ENCODE assay signal across 8 mouse cellular contexts in the genomic region with DNA sequence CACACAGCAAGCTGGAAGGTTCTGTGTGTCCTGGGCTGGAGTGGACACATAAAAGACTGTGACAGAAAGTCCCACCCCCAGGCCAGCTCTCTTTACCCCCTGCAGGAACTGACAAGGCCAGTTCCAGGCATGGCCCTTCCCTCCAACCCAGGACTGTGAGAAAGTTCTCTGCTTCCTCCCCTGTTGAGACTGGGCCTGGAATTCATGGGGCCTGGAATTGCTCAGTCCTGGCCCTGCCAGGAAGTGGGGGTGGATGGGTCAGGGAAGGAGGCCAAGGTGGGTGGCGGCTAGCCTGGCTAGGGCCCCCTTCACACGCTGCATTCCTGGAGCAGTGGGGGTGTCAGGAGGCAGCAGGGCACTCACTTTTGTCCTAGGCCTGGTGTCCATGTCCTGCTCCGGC. TPM values are rescaled to one million over a fixed set of nuclear protein-coding genes. Genes with fewer than 3 reads are reported as not detected.
A peak's percentile ranks its signal among the peaks of the same experiment; 100 is the strongest.
DNase-seq lines count a peak whose midpoint lies in the region; ATAC-seq and TF ChIP-seq lines count a peak whose summit lies in the region.

No protein-coding gene starts in this region.

- no peaks in the 10 kb centered on the region for H3K9me3 ChIP-seq in heart, embryonic 10.5 days
- H3K9me3 ChIP-seq in lung, embryonic 14.5 days (ENCODE audit: low read depth, low read length) = no peaks in the 10 kb centered on the region
- no peaks in the 10 kb centered on the region for H3K9me3 ChIP-seq in stomach, embryonic 16.5 days (replicated peaks; ENCODE audit: control insufficient read depth, low read length)

- TF ChIP-seq CTCF in lung, embryonic 14.5 days (IDR thresholded peaks at IDR 0.05; ENCODE audit: low read depth) = no peak

- no peaks in the 10 kb centered on the region for H3K27me3 ChIP-seq in heart, embryonic 10.5 days (ENCODE audit: insufficient read depth, poor library complexity, severe bottlenecking)
- H3K27me3 ChIP-seq in lung, embryonic 14.5 days (ENCODE audit: insufficient read depth, low read length) = no peaks in the 10 kb centered on the region
- no peaks in the 10 kb centered on the region for H3K27me3 ChIP-seq in stomach, embryonic 16.5 days (ENCODE audit: control insufficient read depth, insufficient read depth, low read length)

- peaks cover 63% of the 10 kb centered on the region for H3K36me3 ChIP-seq in heart, embryonic 10.5 days
- H3K36me3 ChIP-seq in lung, embryonic 14.5 days (ENCODE audit: insufficient read depth) = peaks cover 84% of the 10 kb centered on the region
- H3K36me3 ChIP-seq in stomach, embryonic 16.5 days (ENCODE audit: control insufficient read depth, insufficient read depth, low read length) = peaks cover 26% of the 10 kb centered on the region

- H3K4me3 ChIP-seq in heart, embryonic 10.5 days = peak overlapping the region; percentile 19; the same call in 1 of the 2 replicates
- H3K4me3 ChIP-seq in lung, embryonic 14.5 days (ENCODE audit: low read depth, low read length) = no peak overlapping the region
- H3K4me3 ChIP-seq in stomach, embryonic 16.5 days (replicated peaks; ENCODE audit: low read length) = no peak overlapping the region

- peak; percentile 77 for ATAC-seq in lung, embryonic 14.5 days (ENCODE audit: insufficient read depth)
- ATAC-seq in stomach, embryonic 16.5 days (ENCODE audit: insufficient read depth, low FRiP score) = peak; percentile 70

- peak; percentile 90 for DNase-seq in adipocyte (ENCODE audit: low spot score)
- DNase-seq in embryo, embryonic 11 days = peak; percentile 49
- peak; percentile 92 for DNase-seq in heart, embryonic 10.5 days (ENCODE audit: low spot score)
- peak; percentile 49 to 59 for DNase-seq in kidney, adult 8-10 months
- peak; percentile 75 for DNase-seq in lung, embryonic 14.5 days
- no peak for DNase-seq in left cerebral cortex, adult 18-20 months (ENCODE audit: low spot score in 2 of 2)
- DNase-seq in left cerebral cortex, postnatal 14 days (ENCODE audit: low spot score in 2 of 2) = no peak

- H3K4me2 ChIP-seq in lung, embryonic 14.5 days = 0 out of 2 replicates have a peak overlapping the region, but pooled peaks have one; percentile 8
- H3K4me2 ChIP-seq in stomach, embryonic 16.5 days (ENCODE audit: low read depth, low read length) = no peak overlapping the region

- 24% methylated on average over 3 of the region's 3 CpGs for WGBS in heart, embryonic 10.5 days
- 48% methylated on average over 3 of the region's 3 CpGs for WGBS in lung, embryonic 14.5 days
- WGBS in stomach, embryonic 16.5 days = 43% methylated on average over 3 of the region's 3 CpGs

- intact Hi-C loops in left cerebral cortex, postnatal 14 days (cut with DNase I) = loop anchor here (5.0 kb wide), 1 partner anchor 38 kb away; a partner anchor contains a TSS

- peak overlapping the region; percentile 43 for H3K9ac ChIP-seq in lung, embryonic 14.5 days
- H3K9ac ChIP-seq in stomach, embryonic 16.5 days (ENCODE audit: low read length) = peak overlapping the region; percentile 66

- H3K4me1 ChIP-seq in heart, embryonic 10.5 days = peaks cover 29% of the 10 kb centered on the region
- H3K4me1 ChIP-seq in lung, embryonic 14.5 days (ENCODE audit: insufficient read depth) = peaks cover 10% of the 10 kb centered on the region
- peaks cover 14% of the 10 kb centered on the region for H3K4me1 ChIP-seq in stomach, embryonic 16.5 days (ENCODE audit: control insufficient read depth, insufficient read depth, low read length)

- peak overlapping the region; percentile 89 for H3K27ac ChIP-seq in heart, embryonic 10.5 days
- H3K27ac ChIP-seq in lung, embryonic 14.5 days (ENCODE audit: low read depth) = peak overlapping the region; percentile 87
- H3K27ac ChIP-seq in stomach, embryonic 16.5 days (ENCODE audit: low read length) = peak overlapping the region; percentile 93

RNA-seq across cellular contexts. Expression of a gene that starts 39.0 kb away (rescaled TPM):
- polyA plus RNA-seq in heart, embryonic 10.5 days (2016; fragmentation: Nextera tagmentation; extraction: Ambion mirVana) = 47.1 and 55.5 TPM in 2 replicates
- 41.2 and 46.5 TPM in 2 replicates for polyA plus RNA-seq in lung, embryonic 14.5 days (2014; fragmentation: Nextera tagmentation; extraction: Ambion mirVana)
- polyA plus RNA-seq in stomach, embryonic 16.5 days (2015; fragmentation: Nextera tagmentation; extraction: Ambion mirVana) = 108 and 139 TPM in 2 replicates
- 10 to 100 TPM; 29.6 to 35.3 TPM for total RNA-seq in left cerebral cortex, adult 18-20 months (2021)
- total RNA-seq in left cerebral cortex, postnatal 14 days (2021) = 10 to 100 TPM; 20.0 to 21.0 TPM

RNA-seq across cellular contexts. Expression of a gene that starts 46.5 kb away (rescaled TPM):
- 121 and 170 TPM in 2 replicates for polyA plus RNA-seq in heart, embryonic 10.5 days (2016; fragmentation: Nextera tagmentation; extraction: Ambion mirVana)
- 235 and 256 TPM in 2 replicates for polyA plus RNA-seq in lung, embryonic 14.5 days (2014; fragmentation: Nextera tagmentation; extraction: Ambion mirVana)
- 124 and 174 TPM in 2 replicates for polyA plus RNA-seq in stomach, embryonic 16.5 days (2015; fragmentation: Nextera tagmentation; extraction: Ambion mirVana)
- total RNA-seq in left cerebral cortex, adult 18-20 months (2021) = 100 to 1,000 TPM; 114 to 120 TPM
- 100 to 1,000 TPM; 117 to 120 TPM for total RNA-seq in left cerebral cortex, postnatal 14 days (2021)

RNA-seq across cellular contexts. Expression of a gene that starts 46.5 kb away (rescaled TPM):
- 7.6 and 8.6 TPM in 2 replicates for polyA plus RNA-seq in heart, embryonic 10.5 days (2016; fragmentation: Nextera tagmentation; extraction: Ambion mirVana)
- polyA plus RNA-seq in lung, embryonic 14.5 days (2014; fragmentation: Nextera tagmentation; extraction: Ambion mirVana) = 6.4 and 6.6 TPM in 2 replicates
- polyA plus RNA-seq in stomach, embryonic 16.5 days (2015; fragmentation: Nextera tagmentation; extraction: Ambion mirVana) = 10.4 and 11.2 TPM in 2 replicates
- total RNA-seq in left cerebral cortex, adult 18-20 months (2021) = 10 to 100 TPM; 38.7 to 44.6 TPM
- 10 to 100 TPM; 31.1 to 40.6 TPM for total RNA-seq in left cerebral cortex, postnatal 14 days (2021)

Comparison
In these comparisons a context has a peak if more than half of its experiments do, and no peak if none do; other contexts are left out.
1. DNase-seq: peak in adipocyte (single experiment), embryo, embryonic 11 days (single experiment), heart, embryonic 10.5 days (single experiment), kidney, adult 8-10 months (2 of 2) and lung, embryonic 14.5 days (single experiment); none in left cerebral cortex, adult 18-20 months (0 of 2) and left cerebral cortex, postnatal 14 days (0 of 2).
2. Peak in every context shown above with its lines, with median percentiles within 50 percentile points of each other: H3K27ac ChIP-seq.